Mouse (Mus musculus) MEL (cell line): Measurements from ENCODE around the gene Vma21. TPM values are rescaled to one million over a fixed set of nuclear protein-coding genes. Genes with fewer than 3 reads are reported as not detected.
A peak's percentile ranks its signal among the peaks of the same experiment; 100 is the strongest.

ENCODE experiments used
- DNase-seq: peaks from one replicate; pipeline ENCODE4 v3.0.0; 2011; ENCODE audit warnings: low read depth, low spot score
- H3K27ac ChIP-seq: 2 replicates; pipeline ENCODE4 v1.5.1; 2012; ENCODE audit warnings: low read depth, mild to moderate bottlenecking, control low read depth, low read length, moderate library complexity; ENCODE audit not compliant: control insufficient read depth
- H3K27me3 ChIP-seq, 2 experiments: fragments of 150-350 bp in 1 of 2; sonication (generic) in 1 of 2; 2 replicates each; pipeline ENCODE4 v1.6.1; 2012; ENCODE audit warnings: low read length in 2 of 2, mild to moderate bottlenecking in 2 of 2, improper control_type of control experiment in 1 of 2, moderate library complexity in 1 of 2; ENCODE audit not compliant: insufficient read depth in 2 of 2, control insufficient read depth in 1 of 2
- H3K36me3 ChIP-seq, 2 experiments: 2 replicates each; pipeline ENCODE4 v1.6.1; 2012 to 2014; ENCODE audit warnings: low read length in 2 of 2, improper control_type of control experiment in 1 of 2, inconsistent platforms in 1 of 2, mild to moderate bottlenecking in 1 of 2; ENCODE audit not compliant: insufficient read depth in 2 of 2, control insufficient read depth in 1 of 2
- H3K4me1 ChIP-seq, 2 experiments: fragments of 150-350 bp in 1 of 2; sonication (generic) in 1 of 2; 2 replicates each; pipeline ENCODE4 v1.6.1; 2012; ENCODE audit warnings: low read length in 2 of 2, improper control_type of control experiment in 1 of 2, mild to moderate bottlenecking in 1 of 2; ENCODE audit not compliant: insufficient read depth in 2 of 2, control insufficient read depth in 1 of 2
- H3K4me3 ChIP-seq, 2 experiments: fragments of 150-350 bp in 1 of 2; sonication (generic) in 1 of 2; 2 replicates each; pipeline ENCODE4 v1.5.1; 2012; ENCODE audit warnings: low read depth in 2 of 2, low read length in 2 of 2, mild to moderate bottlenecking in 2 of 2, moderate library complexity in 2 of 2, control low read depth in 1 of 2, improper control_type of control experiment in 1 of 2; ENCODE audit not compliant: control insufficient read depth in 1 of 2, insufficient read depth in 1 of 2
- H3K79me2 ChIP-seq: 2 replicates; pipeline ENCODE4 v1.6.1; 2012; ENCODE audit warnings: mild to moderate bottlenecking, low read length, moderate library complexity; ENCODE audit not compliant: control insufficient read depth, poor library complexity, insufficient read depth
- H3K9ac ChIP-seq: 2 replicates; pipeline ENCODE4 v1.6.1; 2012; ENCODE audit warnings: low read depth, mild to moderate bottlenecking, control low read depth, low read length, moderate library complexity; ENCODE audit not compliant: control insufficient read depth, poor library complexity, severe bottlenecking
- H3K9me3 ChIP-seq: fragments of 150-350 bp; sonication (generic); replicated peaks from 2 replicates; pipeline ENCODE4 v1.6.1; 2012; ENCODE audit warnings: mild to moderate bottlenecking, low read length, improper control_type of control experiment, moderate library complexity; ENCODE audit not compliant: insufficient read depth
- BHLHE40 ChIP-seq: IDR thresholded peaks from 2 replicates; pipeline ENCODE4 v1.6.1; 2012; ENCODE audit warnings: low read depth, mild to moderate bottlenecking, inconsistent platforms, low read length, improper control_type of control experiment, borderline replicate concordance
- CHD1 ChIP-seq: IDR thresholded peaks from 2 replicates; pipeline ENCODE4 v1.6.1; 2012; ENCODE audit warnings: low read depth, mild to moderate bottlenecking, inconsistent platforms, low read length, improper control_type of control experiment
- CTCF ChIP-seq, 3 experiments: IDR thresholded peaks in 2 of 3; conservative IDR thresholded peaks in 1 of 3; 2 replicates each; pipeline ENCODE4 v1.5.1; 2011 to 2012; ENCODE audit warnings: low read length in 3 of 3, low read depth in 2 of 3, mild to moderate bottlenecking in 2 of 3, improper control_type of control experiment in 1 of 3, inconsistent platforms in 1 of 3, mixed read lengths in 1 of 3, moderate library complexity in 1 of 3; ENCODE audit not compliant: control insufficient read depth in 1 of 3, insufficient read depth in 1 of 3, poor library complexity in 1 of 3, severe bottlenecking in 1 of 3
- E2F4 ChIP-seq: IDR thresholded peaks from 2 replicates; pipeline ENCODE4 v1.6.1; 2011; ENCODE audit warnings: low read depth, low read length, improper control_type of control experiment, borderline replicate concordance
- ETS1 ChIP-seq: IDR thresholded peaks from 2 replicates; pipeline ENCODE4 v1.6.1; 2012; ENCODE audit warnings: low read depth, mild to moderate bottlenecking, inconsistent platforms, low read length, improper control_type of control experiment, moderate library complexity
- GABPA ChIP-seq: IDR thresholded peaks from 2 replicates; pipeline ENCODE4 v1.6.1; 2012; ENCODE audit warnings: low read depth, mild to moderate bottlenecking, inconsistent platforms, low read length, improper control_type of control experiment, moderate library complexity
- GATA1 ChIP-seq: IDR thresholded peaks from 2 replicates; pipeline ENCODE4 v1.6.1; 2011; ENCODE audit warnings: low read depth, low read length, improper control_type of control experiment
- MAX ChIP-seq: IDR thresholded peaks from 2 replicates; pipeline ENCODE4 v1.6.1; 2011; ENCODE audit warnings: low read length, improper control_type of control experiment
- MYB ChIP-seq: IDR thresholded peaks from 2 replicates; pipeline ENCODE4 v1.6.1; 2011; ENCODE audit warnings: mild to moderate bottlenecking, low read depth, low read length, improper control_type of control experiment
- POLR2A ChIP-seq, 2 experiments: IDR thresholded peaks; 2 replicates each; pipeline ENCODE4 v1.6.1; 2011 to 2012; ENCODE audit warnings: low read length in 2 of 2, mild to moderate bottlenecking in 2 of 2, control low read depth in 1 of 2, improper control_type of control experiment in 1 of 2, low read depth in 1 of 2, moderate library complexity in 1 of 2; ENCODE audit not compliant: control insufficient read depth in 1 of 2, insufficient read depth in 1 of 2, poor library complexity in 1 of 2
- POLR2AphosphoS5 ChIP-seq: IDR thresholded peaks from 2 replicates; pipeline ENCODE4 v1.6.1; 2012; ENCODE audit warnings: low read depth, borderline replicate concordance, mild to moderate bottlenecking, inconsistent platforms, low read length, moderate library complexity, mixed read lengths
- RCOR1 ChIP-seq: IDR thresholded peaks from 2 replicates; pipeline ENCODE4 v1.6.1; 2012; ENCODE audit warnings: low read depth, mild to moderate bottlenecking, inconsistent platforms, low read length, improper control_type of control experiment
- SIN3A ChIP-seq: IDR thresholded peaks from 2 replicates; pipeline ENCODE4 v1.6.1; 2012; ENCODE audit warnings: low read length, improper control_type of control experiment, inconsistent platforms
- TAL1 ChIP-seq: IDR thresholded peaks from 2 replicates; pipeline ENCODE4 v1.6.1; 2012; ENCODE audit warnings: mild to moderate bottlenecking, inconsistent platforms, low read length, moderate library complexity, mixed read lengths
- TBP ChIP-seq: IDR thresholded peaks from 2 replicates; pipeline ENCODE4 v1.8.0; 2011; ENCODE audit warnings: low read depth, low read length, improper control_type of control experiment
- UBTF ChIP-seq: IDR thresholded peaks from 2 replicates; pipeline ENCODE4 v1.6.1; 2012; ENCODE audit warnings: low read depth, mild to moderate bottlenecking, inconsistent platforms, low read length, improper control_type of control experiment, moderate library complexity, borderline replicate concordance; ENCODE audit not compliant: insufficient read depth
- USF1 ChIP-seq: IDR thresholded peaks from 2 replicates; pipeline ENCODE4 v1.6.1; 2014; ENCODE audit warnings: low read depth, mild to moderate bottlenecking, inconsistent platforms, low read length, improper control_type of control experiment, moderate library complexity
- ZC3H11A ChIP-seq: IDR thresholded peaks from 2 replicates; pipeline ENCODE4 v1.6.1; 2012; ENCODE audit warnings: low read depth, mild to moderate bottlenecking, inconsistent platforms, low read length, improper control_type of control experiment
- ZKSCAN1 ChIP-seq: IDR thresholded peaks from 2 replicates; pipeline ENCODE4 v1.6.1; 2012; ENCODE audit warnings: low read depth, mild to moderate bottlenecking, inconsistent platforms, low read length, improper control_type of control experiment, moderate library complexity
- ZMIZ1 ChIP-seq: IDR thresholded peaks from 2 replicates; pipeline ENCODE4 v1.6.1; 2012; ENCODE audit warnings: low read depth, mild to moderate bottlenecking, inconsistent platforms, low read length, improper control_type of control experiment, moderate library complexity
- ZNF384 ChIP-seq: IDR thresholded peaks from 2 replicates; pipeline ENCODE4 v1.6.1; 2012; ENCODE audit warnings: low read depth, mild to moderate bottlenecking, inconsistent platforms, low read length, improper control_type of control experiment
- polyA plus RNA-seq, 2 experiments: library from polyadenylated mRNA; stranded (reverse) in 1 of 2; unstranded in 1 of 2; fragments of >175 nt in 1 of 2; fragments of >200 nt in 1 of 2; gene quantifications; 2 replicates each; pipeline versions ENCODE4 v1.2.1 to v1.2.4; 2012; ENCODE audit warnings: low replicate concordance in 2 of 2, low read depth in 1 of 2; ENCODE audit not compliant: insufficient read length in 2 of 2, insufficient read depth in 1 of 2, missing spikeins in 1 of 2
- total RNA-seq: library from RNA; depleted of rRNA; stranded (reverse); fragments of 300-350 nt; gene quantifications from 2 replicates; pipeline ENCODE4 v1.2.3, GENCODE M21; 2012; rRNA removed

Vma21 gene
- total RNA-seq, result 6.1 and 6.2 TPM in 2 replicates
- 10 to 100 TPM in 1 of 2 experiments, not detected in 1; 18.2 TPM for polyA plus RNA-seq

DNA sequence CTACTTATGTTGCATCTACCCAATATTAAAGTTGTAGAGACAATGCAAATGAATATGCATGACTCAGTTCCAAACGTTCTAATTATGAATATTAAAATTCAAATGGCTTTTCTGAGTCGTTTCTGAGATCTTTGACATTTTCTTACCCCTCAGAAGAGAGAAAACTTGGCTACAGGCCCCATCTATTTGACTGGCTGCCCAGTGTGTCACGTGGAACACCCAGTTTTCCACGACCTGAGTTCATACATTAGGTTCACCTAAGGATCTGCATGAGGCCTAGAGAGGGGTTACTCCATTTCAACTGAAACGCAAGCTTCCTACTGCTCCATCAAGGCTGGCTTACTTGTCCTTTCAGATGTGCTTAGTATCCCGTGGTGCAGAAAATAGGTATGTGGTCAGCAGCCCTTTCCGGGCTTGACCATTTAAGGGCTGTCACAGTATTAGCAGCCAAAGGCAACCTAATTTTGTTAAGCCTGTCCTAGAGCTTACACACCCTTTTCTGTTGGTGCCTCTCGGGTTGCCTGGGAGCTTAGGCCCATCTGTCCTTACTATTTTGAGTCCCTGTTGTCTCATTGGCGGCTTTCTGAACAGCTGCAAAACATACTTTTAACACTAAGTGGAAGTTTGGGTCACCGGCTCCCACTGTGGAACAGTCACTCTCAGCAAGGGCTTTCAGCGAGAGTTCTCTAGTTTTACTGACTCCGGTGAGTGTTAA is at the start of gene Vma21:
Gene Vma21, plus strand, starts transcription at position 294 of the 715 bp plus-strand sequence.
- Histone ChIP-seq H3K27ac (peak within 1 kb of the TSS; percentile 62), H3K27me3 (no peaks in the 10 kb centered on the region)
- no peak for TF ChIP-seq RCOR1
- TF ChIP-seq ZC3H11A, result no peak
- no peak for TF ChIP-seq GATA1
- no peak for TF ChIP-seq E2F4
- TF ChIP-seq CHD1, result no peak
- no peak for TF ChIP-seq ZKSCAN1
- TF ChIP-seq MAX, result no peak
- TF ChIP-seq USF1, result no peak

GRCm38 (mm10) chrX:71767909-71768308 is 47.8 kb upstream of the Vma21 start:
- Histone ChIP-seq H3K9me3 (no peaks in the 10 kb centered on the region), H3K9ac (no peak overlapping the region), H3K27ac (no peak overlapping the region), H3K36me3 (no peaks in the 10 kb centered on the region), H3K4me1 (no peaks in the 10 kb centered on the region), H3K4me3 (no peak overlapping the region), H3K27me3 (no peaks in the 10 kb centered on the region; a peak in 1 of 4 replicates), H3K79me2 (no peaks in the 10 kb centered on the region)
- TF ChIP-seq TBP (no peak), CTCF (IDR thresholded peaks at IDR 0.05 in 2 of 3, conservative IDR thresholded peaks at IDR 0.05 in 1 of 3; ENCODE audit: control insufficient read depth in 1 of 3, insufficient read depth in 1 of 3, low read depth in 2 of 3, low read length in 3 of 3, poor library complexity in 1 of 3, severe bottlenecking in 1 of 3) (no peak), POLR2A (IDR thresholded peaks at IDR 0.05; ENCODE audit: control insufficient read depth in 1 of 2, insufficient read depth in 1 of 2, low read depth in 1 of 2, low read length in 2 of 2, poor library complexity in 1 of 2) (no peak), TAL1 (no peak), MYB (no peak), UBTF (no peak), POLR2AphosphoS5 (no peak), GABPA (no peak), BHLHE40 (no peak), ZKSCAN1 (no peak), ZMIZ1 (no peak), ZNF384 (no peak), ZC3H11A (no peak), CHD1 (no peak), ETS1 (no peak), SIN3A (no peak)
- no peak for DNase-seq

More for the DNA sequence above, at the start of gene Vma21:
- H3K36me3 ChIP-seq, result 0 out of 4 replicates have a peak, but pooled peaks cover 0 to 2% of the 10 kb centered on the region in 2 experiments
- H3K4me1 ChIP-seq, result peaks cover 0 to 7% of the 10 kb centered on the region in 2 experiments; a peak in 2 of 4 replicates
- DNase-seq, result no peak
- no peaks in the 10 kb centered on the region for H3K9me3 ChIP-seq
- H3K9ac ChIP-seq, result peak within 1 kb of the TSS; percentile 93
- peak within 1 kb of the TSS; percentile 90 to 97 for H3K4me3 ChIP-seq
- peaks cover 8% of the 10 kb centered on the region for H3K79me2 ChIP-seq
